Mouse (Mus musculus) layer of hippocampus, adult 8-10 months (tissue): ENCODE measurements around the gene Tnnt2. TPM values are rescaled to one million over a fixed set of nuclear protein-coding genes. Genes with fewer than 3 reads are reported as not detected.

Experiments used
- DNase-seq, 2 experiments: peaks; one replicate each; pipeline ENCODE4 v3.0.0; 2022; ENCODE audit warnings: low spot score in 2 of 2
- total RNA-seq, 4 experiments: library from RNA; stranded (reverse); gene quantifications; 2 replicates each; pipeline ENCODE4 v1.2.4; 2022

Tnnt2 gene
- total RNA-seq, 4 experiments from 2014 or later, result 2.7 to 6.2 (median 3.1) TPM

GRCm38 (mm10) chr1:135895367-135895766, 59.2 kb downstream of the Tnnt2 start:
- DNase-seq, result no peak

- DNase-seq, result no peak
Measured at GRCm38 (mm10) chr1:135899295-135899694, 63.1 kb downstream of the Tnnt2 start.

GRCm38 (mm10) chr1:135899991-135900515, 63.9 kb downstream of the Tnnt2 start:
- DNase-seq, result no peak

Other genes with a start within 250 kb of the Tnnt2 start
- 10 to 100 TPM; 55.8 to 63.3 (median 59.9) TPM for gene Nav1, start 229.1 kb upstream of the Tnnt2 start, total RNA-seq
- 100 to 1,000 TPM; 242 to 284 (median 250) TPM for gene Csrp1, start 116.3 kb upstream of the Tnnt2 start, total RNA-seq
- 10 to 100 TPM; 12.4 to 15.9 (median 15.0) TPM for gene Phlda3, start 70.2 kb upstream of the Tnnt2 start, total RNA-seq
- gene Tnni1, start 56.9 kb upstream of the Tnnt2 start, total RNA-seq, result 1 to 10 TPM; 1.5 to 4.1 (median 2.9) TPM
- 1 to 10 TPM; 1.0 to 2.0 (median 1.0) TPM for gene Lad1, start 17.8 kb upstream of the Tnnt2 start, total RNA-seq
- gene Pkp1, start 82.9 kb downstream of the Tnnt2 start, total RNA-seq, result not detected
- under 1 TPM; 0.35 to 0.61 (median 0.38) TPM for gene Igfn1, start 170.0 kb downstream of the Tnnt2 start, total RNA-seq
- gene Tmem9, start 171.8 kb downstream of the Tnnt2 start, total RNA-seq, result 10 to 100 TPM; 71.4 to 79.2 (median 73.5) TPM
- not detected for gene Ascl5, start 214.4 kb downstream of the Tnnt2 start, total RNA-seq
- 1 to 10 TPM in 2 of 4 experiments, under 1 TPM in 2; 0.37 to 1.9 (median 0.79) TPM for gene Cacna1s, start 216.4 kb downstream of the Tnnt2 start, total RNA-seq